Mouse (Mus musculus) Patski (cell line): Measurements from ENCODE around the gene Hinfp. TPM values are rescaled to one million over a fixed set of nuclear protein-coding genes. Genes with fewer than 3 reads are reported as not detected.
"Not testable (repeated sequence)": the region's sequence is repeated elsewhere in the genome, so short reads cannot be mapped to it uniquely, and the experiment has no call there.

Experiments
- ATAC-seq: fragments of 100-300 bp; one replicate; pipeline ENCODE4 v1.8.0; 2021
- CTCF ChIA-PET: fragments of 350-600 bp; sonication (Branson Sonifier 250); formaldehyde crosslinking; loops from one replicate; lab custom pipeline; 2022; ENCODE audit warnings: inconsistent platforms; lab: Charles Lee
- POLR2A ChIA-PET: fragments of 350-600 bp; sonication (Branson Sonifier 250); formaldehyde crosslinking; loops from one replicate; lab custom pipeline; 2022; ENCODE audit warnings: antibody characterized with exemption, inconsistent platforms; lab: Charles Lee
- DNase-seq: peaks from one replicate; pipeline ENCODE4 v3.0.0-alpha.2; 2011; ENCODE audit warnings: low read depth, low spot score
- H3K27me3 ChIP-seq: fragments of 371-371 bp; one replicate; pipeline ENCODE4 v1.5.1; 2021
- CTCF ChIP-seq: fragments of 100-300 bp; IDR thresholded peaks from one replicate; pipeline ENCODE4 v1.5.1; 2021
- in situ Hi-C: fragments of 300-500 bp; cut with MboI; formaldehyde crosslinking; loops from 3 replicates; pipeline ENCODE4 v1.11.1; 2018; ENCODE audit warnings: low pct_unique_long_range_greater_than_20kb, mixed read lengths
- polyA plus RNA-seq: library from polyadenylated mRNA; unstranded; gene quantifications from one replicate; pipeline ENCODE4 v1.2.3, GENCODE M21; 2021

The Hinfp gene
- polyA plus RNA-seq, 1 experiment from 2014 or later = 18.1 TPM

DNA sequence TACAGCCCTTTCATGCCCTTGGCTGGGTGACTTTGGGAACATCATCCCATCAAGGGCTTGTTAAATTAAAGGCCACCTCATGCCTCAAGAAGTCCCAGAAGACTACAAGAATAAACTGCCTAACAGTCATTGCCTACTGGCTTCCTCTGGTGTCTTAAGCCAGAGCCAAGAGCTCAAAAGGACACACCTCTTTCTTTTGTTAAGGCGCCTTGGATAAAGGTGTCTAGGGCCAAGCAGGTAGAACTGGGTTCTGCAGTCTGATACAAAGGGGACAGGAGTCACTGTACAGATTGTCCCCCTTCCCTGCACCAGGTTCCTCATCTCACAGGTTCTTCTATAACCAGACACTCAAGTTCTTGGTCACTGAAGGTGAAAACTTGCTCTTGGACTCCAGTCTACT is 37.1 kb upstream of the Hinfp start:
- POLR2A ChIA-PET = interaction anchor here (1.0 to 1.7 kb wide), 3 partner anchors 8 to 17 kb away, joined by 3 to 8 read pairs (median 4); partner anchors contain the start of gene H2afx
- in situ Hi-C loops = no loop called here
- no peak for TF ChIP-seq CTCF
- no peaks in the 10 kb centered on the region for H3K27me3 ChIP-seq
- ATAC-seq (no peak), DNase-seq (no peak)
- CTCF ChIA-PET = interaction anchor here (0.6 kb wide), 1 partner anchor 19 kb away, joined by 3 read pairs; the partner anchor contains the start of gene Vps11

DNA sequence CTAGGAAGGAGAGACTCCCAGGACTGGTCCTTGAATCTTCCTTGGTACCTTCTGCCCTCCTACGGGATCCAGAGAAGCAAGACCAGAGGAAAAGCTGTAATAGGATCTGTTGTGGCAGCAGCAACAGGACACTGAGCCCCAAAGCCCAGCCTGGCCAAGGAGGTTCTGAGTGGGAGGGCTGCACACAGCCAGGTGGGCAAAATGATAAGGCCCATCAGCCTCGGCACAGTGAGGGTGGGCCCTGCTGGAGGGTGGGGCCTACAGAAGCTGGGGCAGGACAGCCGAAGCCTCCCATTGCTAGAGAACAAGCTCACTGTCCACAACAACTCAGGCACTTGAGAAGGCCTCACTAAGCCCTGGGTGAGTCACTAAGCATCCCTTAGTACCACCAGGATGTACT is 36.7 kb upstream of the Hinfp start:
- ChIA-PET CTCF (no interaction called here), POLR2A (interaction anchor here (1.0 to 1.7 kb wide), 2 partner anchors 7 to 16 kb away, joined by 4 to 8 read pairs; partner anchors contain the start of gene H2afx)
- DNase-seq (no peak), ATAC-seq (no peak)
- in situ Hi-C loops = no loop called here
- H3K27me3 ChIP-seq = no peaks in the 10 kb centered on the region
- no peak for TF ChIP-seq CTCF

DNA sequence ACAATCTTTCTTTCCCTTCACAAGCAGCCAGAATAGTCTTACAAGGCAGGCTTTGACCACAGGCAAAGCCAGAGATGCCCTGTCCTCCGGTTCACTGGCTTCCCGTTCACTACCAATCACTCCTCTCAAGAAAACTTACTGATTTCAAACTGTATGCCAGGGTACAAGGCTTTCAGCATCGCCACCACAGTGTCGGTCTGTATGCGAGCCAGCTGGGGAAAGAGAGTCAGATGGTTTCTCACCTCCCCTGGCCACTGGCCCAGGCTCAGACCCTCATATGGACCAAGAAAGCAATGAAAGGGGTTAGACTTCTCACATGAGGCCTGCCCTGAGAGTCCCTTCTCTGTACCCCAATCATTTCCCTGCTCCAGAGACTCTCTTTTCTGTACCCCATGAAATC is 36.0 kb upstream of the Hinfp start:
- POLR2A ChIA-PET = no interaction called here
- no peaks in the 10 kb centered on the region for H3K27me3 ChIP-seq
- TF ChIP-seq CTCF = no peak
- in situ Hi-C loops = no loop called here
- DNase-seq = no peak
- CTCF ChIA-PET = no interaction called here
- ATAC-seq = no peak

DNA sequence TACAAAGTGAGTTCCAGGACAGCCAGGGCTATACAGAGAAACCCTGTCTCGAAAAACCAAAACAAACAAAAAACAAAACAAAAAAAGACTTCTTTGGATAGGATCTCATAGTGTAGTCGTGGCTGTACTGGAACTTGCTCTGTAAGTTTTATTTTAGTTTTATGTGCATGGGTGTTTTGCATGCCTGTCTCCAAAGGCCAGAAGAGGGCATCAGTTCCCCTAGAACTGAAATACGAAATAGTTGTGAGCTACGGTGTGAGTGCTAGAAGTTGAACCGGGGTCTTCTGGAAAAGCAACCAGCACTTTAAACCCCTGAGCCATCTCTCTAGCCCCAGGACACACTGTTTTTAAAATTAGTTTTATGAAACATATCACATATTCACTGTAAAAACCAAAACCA is 33.1 kb upstream of the Hinfp start:
- in situ Hi-C loops = no loop called here
- DNase-seq (no peak), ATAC-seq (no peak)
- ChIA-PET POLR2A (interaction anchor here (0.6 kb wide), 1 partner anchor 12 kb away, joined by 4 read pairs; no protein-coding TSS in a partner anchor), CTCF (no interaction called here)
- no peaks in the 10 kb centered on the region for H3K27me3 ChIP-seq
- no peak for TF ChIP-seq CTCF

DNA sequence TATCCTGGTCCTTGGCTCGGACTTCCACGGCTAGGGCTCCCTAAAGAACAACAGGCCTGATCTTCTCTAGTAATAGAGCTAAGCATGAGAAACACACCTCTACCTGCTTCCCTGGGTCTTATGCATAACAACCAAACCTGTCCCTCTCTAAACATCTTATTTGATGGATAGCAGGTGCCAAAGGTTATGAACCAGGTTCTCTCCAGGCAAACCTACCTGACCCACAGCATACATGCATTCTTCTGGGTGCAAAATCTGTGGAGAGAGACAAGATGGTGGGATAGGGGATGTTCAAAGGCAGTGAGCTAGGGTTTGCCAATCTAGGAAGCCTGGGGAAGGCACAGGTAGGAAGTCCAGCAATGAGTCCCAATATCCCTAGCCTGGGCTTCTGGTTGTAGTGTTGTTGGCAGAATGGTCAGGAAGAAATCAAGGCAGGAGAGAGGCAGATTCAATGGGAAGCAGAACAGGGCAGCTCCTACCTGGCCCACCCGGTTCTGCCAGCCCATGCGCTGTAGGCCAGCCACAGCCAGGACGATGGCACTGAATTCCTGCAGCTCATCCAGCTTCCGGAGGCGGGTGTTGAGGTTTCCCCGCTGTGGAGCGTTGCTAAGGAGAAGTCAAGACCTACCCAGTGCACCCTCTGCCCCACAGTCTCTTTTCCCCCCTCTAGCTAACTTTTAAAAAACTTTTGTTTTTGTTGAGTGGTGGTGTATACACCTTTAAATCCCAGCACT is 32.1 kb upstream of the Hinfp start:
- in situ Hi-C loops = no loop called here
- ATAC-seq = no peak
- POLR2A ChIA-PET = interaction anchor here (0.6 kb wide), 1 partner anchor 65 kb away, joined by 3 read pairs; no protein-coding TSS in a partner anchor
- DNase-seq = no peak
- CTCF ChIA-PET = interaction anchor here (0.9 to 1.1 kb wide), 2 partner anchors 12 to 66 kb away, joined by 3 read pairs; partner anchors contain the start of gene Dpagt1
- no peak for TF ChIP-seq CTCF
- H3K27me3 ChIP-seq = no peaks in the 10 kb centered on the region

DNA sequence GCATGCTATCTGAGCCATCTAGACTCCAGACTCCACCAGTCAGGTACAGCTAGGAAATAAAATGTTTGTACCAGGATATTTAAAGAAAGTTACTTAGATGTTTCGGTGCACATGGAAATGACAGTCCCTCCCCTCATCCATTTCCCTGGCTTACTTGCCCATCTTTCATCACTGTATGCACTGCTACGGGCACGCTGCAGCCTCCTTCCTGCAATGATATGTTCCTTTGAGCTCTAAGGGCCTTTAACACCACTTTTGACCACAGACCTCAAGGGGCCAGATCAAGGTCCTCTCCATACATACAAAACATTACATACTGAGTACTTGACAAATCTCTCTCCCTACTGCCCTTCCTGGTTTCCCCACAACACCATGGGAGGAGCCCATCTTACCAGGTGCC is 31.5 kb upstream of the Hinfp start:
- ATAC-seq (no peak), DNase-seq (no peak)
- in situ Hi-C loops = no loop called here
- no peak for TF ChIP-seq CTCF
- ChIA-PET POLR2A (no interaction called here), CTCF (interaction anchor here (0.9 to 1.1 kb wide), 2 partner anchors 11 to 66 kb away, joined by 3 read pairs; partner anchors contain the start of gene Dpagt1)
- H3K27me3 ChIP-seq = no peaks in the 10 kb centered on the region

DNA sequence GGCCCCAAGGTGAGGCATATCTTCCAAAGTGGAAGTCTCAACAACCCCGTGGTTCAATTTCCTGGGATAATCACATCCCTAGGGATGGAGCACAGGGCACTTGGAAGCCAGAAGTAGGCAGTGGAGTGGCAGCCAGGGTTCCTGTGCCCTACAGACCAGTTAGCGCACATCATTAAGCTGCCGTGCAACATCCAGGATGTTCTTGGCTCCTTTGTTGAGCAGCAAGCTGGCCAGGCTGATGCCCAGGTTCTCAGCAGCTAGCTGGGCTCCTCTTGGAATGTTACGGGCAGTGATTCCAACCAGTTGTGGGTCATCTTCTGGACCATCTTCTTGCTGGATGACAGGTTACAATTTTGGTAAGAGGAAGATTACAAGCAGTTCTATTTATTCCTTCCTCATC is 31.0 kb upstream of the Hinfp start:
- DNase-seq, in situ Hi-C loops, H3K27me3 ChIP-seq, ATAC-seq: not testable (repeated sequence)
- ChIA-PET POLR2A (interaction anchor here (2.7 kb wide), 1 partner anchor 16 kb away, joined by 16 read pairs; the partner anchor contains the start of gene C2cd2l), CTCF (interaction anchor here (1.1 to 2.7 kb wide), 3 partner anchors 8 to 67 kb away, joined by 3 to 7 read pairs (median 4); partner anchors contain the start of gene Hmbs)

DNA sequence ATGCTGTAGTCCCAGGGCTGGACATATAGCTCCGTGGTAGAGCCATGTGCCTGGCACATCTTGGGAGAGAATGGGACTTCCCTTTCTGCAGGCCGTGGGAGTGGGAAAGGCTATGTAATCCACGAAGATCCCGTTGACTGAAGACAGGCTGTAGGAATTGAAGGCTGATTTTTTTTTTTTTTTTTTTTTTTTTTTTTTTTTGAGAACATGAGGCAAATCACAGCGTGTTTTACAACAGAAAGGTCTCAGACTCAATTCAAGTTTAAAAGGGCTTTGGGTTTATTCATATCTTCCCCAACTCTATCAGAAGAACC is 30.6 kb upstream of the Hinfp start:
- TF ChIP-seq CTCF = no peak
- no peak for DNase-seq
- ChIA-PET POLR2A (interaction anchor here (1.7 to 2.7 kb wide), 2 partner anchors 16 to 44 kb away, joined by 5 to 16 read pairs; partner anchors contain the start of genes C2cd2l and Hyou1), CTCF (interaction anchor here (1.7 to 2.7 kb wide), 2 partner anchors 8 to 13 kb away, joined by 4 to 7 read pairs; partner anchors contain the start of gene Hmbs)
- H3K27me3 ChIP-seq = no peaks in the 10 kb centered on the region
- ATAC-seq = no peak
- in situ Hi-C loops = no loop called here

DNA sequence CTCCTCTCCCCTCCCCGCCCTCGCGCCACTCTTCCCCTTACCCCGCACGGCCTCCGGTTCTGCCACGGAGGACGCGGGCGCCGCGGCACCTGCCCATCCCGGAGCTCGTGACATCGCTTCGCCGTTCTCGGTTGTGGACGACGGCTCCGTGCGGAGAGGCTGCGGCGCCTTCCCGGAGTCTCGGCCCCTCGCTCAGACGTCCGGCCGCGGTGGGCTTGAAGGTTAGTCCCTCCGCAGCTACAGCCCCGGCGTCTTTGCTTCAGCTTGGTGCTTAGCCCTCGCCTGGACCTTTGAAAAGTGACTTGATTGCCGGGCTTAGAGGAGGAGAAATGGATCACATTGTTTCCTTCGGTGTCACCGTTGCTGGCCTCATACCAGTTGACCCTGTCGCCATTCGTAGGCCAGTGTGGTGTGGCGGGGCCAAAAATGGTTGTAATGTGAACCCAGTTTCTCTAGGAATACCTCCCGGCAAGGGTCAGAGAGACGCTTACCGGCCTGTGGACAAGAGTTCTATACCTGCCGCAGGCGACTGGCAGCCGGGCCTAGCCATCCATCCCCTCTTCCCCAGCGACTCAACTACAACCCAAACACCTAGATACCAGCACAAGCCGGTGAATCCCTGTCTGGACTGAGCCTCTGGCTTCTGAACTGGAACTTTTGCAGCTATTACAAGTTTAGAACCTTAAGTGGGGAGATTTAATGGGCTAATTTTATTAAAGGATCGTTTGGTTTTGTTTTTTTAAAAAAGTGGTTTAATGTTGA is 30.0 kb upstream of the Hinfp start:
- TF ChIP-seq CTCF = no peak
- CTCF ChIA-PET = interaction anchor here (1.1 to 2.7 kb wide), 4 partner anchors 9 to 22 kb away, joined by 4 to 7 read pairs (median 4); partner anchors contain the start of genes Dpagt1 and Hmbs
- H3K27me3 ChIP-seq = no peaks in the 10 kb centered on the region
- ATAC-seq (no peak), DNase-seq (no peak)
- POLR2A ChIA-PET = interaction anchor here (0.8 to 2.7 kb wide), 8 partner anchors 8 to 176 kb away, joined by 3 to 16 read pairs (median 4); partner anchors contain the start of genes C2cd2l, Dpagt1, Hmbs and Hyou1
- in situ Hi-C loops = no loop called here
